Mouse (Mus musculus): Measurements from ENCODE around the gene Cntn5.

The Cntn5 gene

DNA sequence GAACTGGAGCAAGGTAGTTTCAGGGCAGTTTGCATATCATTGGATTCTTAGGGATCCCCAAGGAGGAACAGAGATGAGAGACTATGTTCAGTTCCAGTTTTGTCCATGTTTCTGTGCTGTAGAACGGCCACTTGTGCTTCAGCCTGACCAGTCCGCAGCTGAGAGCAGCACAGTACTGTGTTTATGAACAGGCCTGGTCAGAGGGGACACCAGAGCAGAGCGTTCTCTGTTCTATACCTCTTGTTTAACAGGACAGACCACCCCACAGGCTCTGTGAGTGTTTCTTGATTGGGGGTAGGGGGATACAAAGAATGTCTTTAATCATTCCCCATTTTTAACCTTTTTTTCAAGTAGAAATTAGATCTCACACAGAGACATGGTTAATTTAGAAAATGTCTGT is 984.0 kb downstream of the Cntn5 start:
- no peak for DNase-seq (ENCODE audit: low spot score)

GRCm38 (mm10) chr9:9899070-9899469 is 1005.5 kb downstream of the Cntn5 start:
- no peak for DNase-seq (ENCODE audit: low spot score)

DNA sequence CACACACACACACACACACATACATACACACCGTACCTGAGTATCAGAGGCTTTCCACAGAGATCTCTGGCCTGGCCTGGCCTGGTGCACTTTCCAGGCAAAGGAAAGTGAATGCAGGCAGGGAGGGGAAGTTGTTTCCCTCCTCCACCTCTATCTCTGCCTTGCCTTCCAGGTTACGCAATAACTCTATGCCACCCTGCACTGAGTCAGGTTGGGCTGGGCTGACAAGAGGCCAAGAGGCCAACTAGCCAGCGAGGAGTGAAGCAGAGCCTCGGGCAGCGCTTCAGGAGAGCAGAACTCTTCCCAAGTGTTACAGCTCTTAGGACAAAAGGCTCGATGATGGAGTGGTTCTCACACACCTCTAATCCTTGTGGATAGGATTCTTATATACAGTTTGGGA is 1018.4 kb downstream of the Cntn5 start:
- DNase-seq (ENCODE audit: low spot score), result no peak

GRCm38 (mm10) chr9:9882779-9883383 is 1021.7 kb downstream of the Cntn5 start:
- DNase-seq (ENCODE audit: low spot score), result no peak

DNA sequence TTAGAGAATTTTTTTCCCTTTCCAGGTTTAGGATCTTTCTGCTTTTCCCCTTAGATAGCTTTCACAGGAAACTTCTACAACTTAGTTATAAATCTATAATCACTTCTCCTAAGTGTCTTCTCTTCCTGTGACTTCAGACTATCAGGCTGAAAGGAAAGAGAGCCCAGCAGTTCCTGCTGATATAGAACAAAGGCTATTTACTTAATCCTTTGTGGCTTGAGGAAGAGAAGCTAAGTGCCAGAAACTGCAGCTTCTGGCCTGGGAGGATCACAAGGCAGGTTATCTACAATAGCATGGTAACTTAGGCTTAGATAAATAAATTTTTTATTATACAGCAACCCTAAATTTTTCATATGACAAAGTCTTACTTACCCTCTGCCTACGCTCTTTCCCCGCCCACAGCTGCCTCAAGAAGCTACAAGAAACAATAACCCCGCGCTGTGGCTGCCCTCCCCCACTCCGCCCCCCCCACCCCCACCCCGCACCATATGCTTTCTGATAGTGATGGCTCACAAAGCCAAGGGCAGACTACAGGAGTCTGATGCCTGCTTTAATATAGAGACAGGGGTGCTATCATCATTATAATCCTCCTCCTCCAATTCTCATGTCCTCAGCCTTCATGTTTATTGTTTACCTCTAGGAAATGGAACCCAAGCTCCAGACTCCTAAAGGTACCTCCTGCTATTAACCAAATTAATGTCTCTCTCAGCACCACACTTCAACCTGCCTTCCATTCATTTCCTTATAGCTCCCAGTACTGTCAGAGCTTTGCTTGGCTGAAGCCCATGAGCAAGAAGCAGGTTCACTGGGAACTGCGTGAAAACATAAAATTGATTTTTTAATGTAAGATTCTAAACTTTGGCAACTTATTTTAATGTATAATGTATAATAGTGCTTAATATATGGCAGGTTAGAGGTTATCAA is 1032.2 kb downstream of the Cntn5 start:
- DNase-seq (ENCODE audit: low spot score), result no peak

DNA sequence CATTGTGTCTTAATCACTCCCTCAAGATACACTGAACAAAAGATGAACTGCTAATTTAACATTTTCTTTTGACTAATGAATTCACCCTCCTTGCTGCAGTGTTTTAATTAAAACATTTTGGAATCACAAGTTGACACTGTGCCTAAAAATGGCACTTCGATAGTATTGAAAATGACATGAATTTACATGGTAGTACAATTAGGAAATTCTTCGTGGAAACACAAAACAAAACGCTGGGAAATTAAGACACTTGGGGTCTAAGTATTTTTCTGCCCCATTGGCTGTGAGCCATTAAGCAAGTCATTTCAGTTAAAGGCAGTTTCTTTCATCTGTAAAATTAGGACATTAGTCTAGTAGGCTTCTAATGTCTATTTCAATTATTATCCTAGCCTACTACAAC is 1043.9 kb downstream of the Cntn5 start:
- no peak for DNase-seq (ENCODE audit: low spot score)

GRCm38 (mm10) chr9:9859323-9859722 is 1045.3 kb downstream of the Cntn5 start:
- no peak for DNase-seq (ENCODE audit: low spot score)

- DNase-seq (ENCODE audit: low spot score), result no peak
Observed at GRCm38 (mm10) chr9:9854791-9855190, 1049.8 kb downstream of the Cntn5 start.

- no peak for DNase-seq (ENCODE audit: low spot score)
Observed at GRCm38 (mm10) chr9:9830231-9830630, 1074.3 kb downstream of the Cntn5 start.

GRCm38 (mm10) chr9:9819963-9820362 is 1084.6 kb downstream of the Cntn5 start:
- DNase-seq (ENCODE audit: low spot score), result no peak

DNA sequence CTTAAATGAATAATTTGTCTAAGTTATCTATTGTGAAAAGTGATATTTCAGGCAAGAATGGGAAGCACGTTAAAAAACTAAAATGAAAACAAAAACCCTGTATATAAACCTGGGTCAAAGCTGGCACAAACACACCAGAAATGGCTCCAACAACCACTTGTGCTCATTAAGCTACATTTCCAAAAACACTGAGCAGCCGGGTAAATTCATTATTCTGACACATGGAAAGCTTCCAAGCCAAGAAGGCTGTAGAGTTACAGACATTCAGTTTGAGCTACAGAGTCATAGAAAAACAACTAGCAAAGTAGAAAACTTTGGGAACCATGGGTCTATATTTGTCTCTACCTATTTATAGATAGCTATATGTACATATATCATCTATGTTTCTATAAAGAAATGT is 1087.1 kb downstream of the Cntn5 start:
- no peak for DNase-seq (ENCODE audit: low spot score)

- no peak for DNase-seq (ENCODE audit: low spot score)
Observed at GRCm38 (mm10) chr9:9799546-9799945, 1105.0 kb downstream of the Cntn5 start.

DNA sequence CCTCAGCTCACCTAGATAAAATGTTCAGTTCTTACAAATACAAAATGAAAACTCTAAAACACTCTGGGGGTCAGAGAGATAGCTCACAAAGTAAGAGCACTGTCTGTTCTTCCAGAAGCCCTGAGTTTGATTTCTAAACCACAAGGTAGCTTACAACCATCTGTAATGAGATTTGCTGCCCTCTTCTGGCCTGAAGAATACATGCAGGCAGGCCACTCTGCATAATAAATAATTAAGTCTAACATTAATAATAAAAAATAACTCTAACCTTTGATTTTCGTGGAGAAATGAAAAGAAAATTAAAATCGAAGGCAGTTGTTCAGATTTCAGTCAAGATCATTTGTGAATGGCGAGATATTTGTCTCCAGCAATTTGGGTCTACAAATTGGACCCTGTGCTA is 1120.9 kb downstream of the Cntn5 start:
- DNase-seq (ENCODE audit: low spot score), result no peak

- DNase-seq (ENCODE audit: low spot score), result no peak
Observed at GRCm38 (mm10) chr9:9781157-9781884, 1123.3 kb downstream of the Cntn5 start.

- no peak for DNase-seq (ENCODE audit: low spot score)
Observed at GRCm38 (mm10) chr9:9779646-9780045, 1124.9 kb downstream of the Cntn5 start.

DNA sequence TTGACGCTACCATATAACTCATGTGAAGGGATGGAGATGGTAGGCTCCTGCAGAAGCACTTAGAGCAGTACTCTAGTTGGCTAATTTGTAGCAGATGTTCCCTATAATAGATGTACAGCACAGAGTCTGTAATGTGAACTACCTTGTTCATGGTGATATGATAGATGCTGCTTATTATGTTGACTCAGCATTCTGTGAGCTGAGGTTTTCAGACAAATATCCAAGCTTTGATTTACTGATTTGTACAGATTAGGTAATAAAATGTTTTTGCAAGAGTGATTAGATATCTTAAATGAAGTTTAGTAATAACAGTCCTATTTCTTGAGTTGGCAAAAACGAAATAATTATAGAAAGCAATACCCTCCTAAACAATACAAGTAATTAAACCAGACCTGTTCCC is 1133.8 kb downstream of the Cntn5 start:
- no peak for DNase-seq (ENCODE audit: low spot score)

DNA sequence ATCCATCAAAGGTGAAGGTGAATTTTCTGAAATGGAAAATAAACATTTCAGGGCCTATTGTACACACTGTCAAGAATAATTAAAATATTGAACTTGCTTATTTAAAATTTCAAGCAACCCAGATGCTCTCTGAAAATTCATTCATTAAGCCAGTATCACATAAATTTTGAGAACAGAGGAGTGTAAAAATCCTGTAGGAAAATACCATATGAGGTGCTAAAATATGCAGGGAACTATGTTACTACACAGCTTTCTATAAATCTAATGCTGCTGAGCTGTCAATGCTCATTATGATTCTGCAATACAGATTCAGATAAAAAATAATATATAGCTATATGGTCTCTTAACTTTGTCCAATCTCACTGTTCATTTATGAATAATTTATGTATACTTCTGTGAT is 1134.9 kb downstream of the Cntn5 start:
- no peak for DNase-seq (ENCODE audit: low spot score)

DNA sequence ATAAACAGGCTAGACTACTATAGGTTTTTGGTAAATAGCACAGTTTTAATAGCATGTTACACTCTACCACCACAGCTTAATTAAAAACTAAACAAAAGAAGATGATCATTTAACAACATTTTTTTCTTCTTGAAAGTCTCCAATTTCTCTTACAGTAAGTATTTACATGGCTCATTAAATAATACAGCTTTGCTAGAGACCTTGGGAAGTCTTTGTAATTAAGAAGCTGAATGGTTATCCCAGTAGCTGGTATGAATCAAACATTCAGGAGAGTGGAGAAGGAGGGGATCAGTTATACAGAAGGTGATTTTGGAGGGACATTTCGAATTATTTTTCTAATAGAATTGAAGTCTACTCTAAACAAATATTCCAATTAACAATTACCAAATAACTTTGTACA is 1186.4 kb downstream of the Cntn5 start:
- DNase-seq (ENCODE audit: low spot score), result no peak

GRCm38 (mm10) chr9:9708671-9709070 is 1195.9 kb downstream of the Cntn5 start:
- DNase-seq (ENCODE audit: low spot score), result no peak

DNA sequence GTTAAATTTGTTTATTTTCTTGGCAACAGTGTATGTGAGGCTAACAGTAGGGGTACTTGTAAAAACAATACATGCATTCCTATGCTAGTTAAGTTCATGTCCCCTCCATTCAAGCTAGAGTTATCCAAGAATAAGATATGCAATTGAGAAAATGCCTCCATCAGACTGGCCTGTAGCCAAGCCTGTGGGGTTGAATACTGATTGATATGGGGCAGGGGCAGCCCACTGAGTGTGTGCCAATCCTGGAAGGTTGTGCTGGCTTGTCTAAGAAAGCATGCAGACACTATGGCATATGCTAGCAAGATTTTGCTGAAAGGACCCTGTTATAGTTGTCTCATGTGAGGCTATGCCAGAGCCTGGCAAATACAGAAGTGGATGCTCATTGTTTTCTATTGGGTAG is 1196.8 kb downstream of the Cntn5 start:
- DNase-seq (ENCODE audit: low spot score), result no peak

DNA sequence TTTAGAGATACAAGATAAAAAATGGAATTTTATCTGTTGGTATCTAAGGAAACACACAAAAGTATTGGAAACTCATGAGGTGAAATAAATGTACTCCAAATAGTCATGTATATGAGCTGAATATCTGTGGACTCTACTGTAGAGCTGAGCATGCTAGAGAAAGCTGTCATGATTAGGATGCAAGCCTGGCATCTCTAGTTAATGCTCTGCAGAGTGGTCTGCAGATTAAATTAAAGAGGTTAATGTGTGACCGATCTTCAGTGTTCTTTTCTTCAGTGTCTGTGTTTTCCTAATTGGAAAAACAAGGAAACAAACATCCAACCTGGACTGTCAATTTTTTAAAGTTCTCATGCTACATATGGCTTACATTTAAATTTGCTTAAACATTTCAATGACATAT is 1199.4 kb downstream of the Cntn5 start:
- DNase-seq (ENCODE audit: low spot score), result no peak

- no peak for DNase-seq (ENCODE audit: low spot score)
Observed at GRCm38 (mm10) chr9:9696636-9697035, 1207.9 kb downstream of the Cntn5 start.

DNA sequence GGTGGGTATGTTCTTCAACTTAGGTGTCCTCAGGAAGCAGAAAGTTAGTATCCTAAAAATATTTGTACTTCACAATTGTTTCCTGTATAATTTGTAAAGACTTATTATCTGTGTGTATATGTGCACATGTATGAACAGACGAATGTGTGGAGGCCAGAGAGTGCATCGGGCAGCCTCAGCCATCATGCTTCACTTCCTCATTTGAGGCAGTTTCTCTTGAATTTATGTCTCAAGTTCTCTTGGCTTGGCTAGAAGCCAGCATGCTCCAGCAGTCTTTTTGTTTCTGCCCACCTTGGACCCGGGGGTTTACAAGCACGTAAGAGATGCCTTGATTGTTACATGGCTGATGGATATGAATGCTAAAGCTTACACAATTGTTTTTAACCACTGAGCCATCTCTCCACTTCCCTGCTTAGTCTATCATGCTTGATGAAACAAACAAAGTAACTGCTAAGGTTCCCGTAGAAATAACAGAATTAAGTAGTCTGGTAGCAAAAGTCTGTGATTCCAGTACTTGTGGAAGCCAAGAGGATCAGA is 1222.2 kb downstream of the Cntn5 start:
- DNase-seq (ENCODE audit: low spot score), result no peak

Measured in urinary bladder, postnatal 10 days (tissue).